Mouse (Mus musculus) myocyte (in vitro differentiated cells): ENCODE results near the gene G6pc. TPM values are rescaled to one million over a fixed set of nuclear protein-coding genes. Genes with fewer than 3 reads are reported as not detected.
"Not testable (repeated sequence)": the region's sequence is repeated elsewhere in the genome, so short reads cannot be mapped to it uniquely, and the experiment has no call there.

Source experiments
- H3K27me3 ChIP-seq: one replicate; pipeline ENCODE4 v1.6.1; 2011; ENCODE audit not compliant: control insufficient read depth, insufficient read depth, insufficient read length
- H3K36me3 ChIP-seq: one replicate; pipeline ENCODE4 v1.6.1; 2011; ENCODE audit not compliant: control insufficient read depth, insufficient read depth
- H3K4me2 ChIP-seq: one replicate; pipeline ENCODE4 v1.6.1; 2011; ENCODE audit warnings: low read depth, control low read depth
- H3K4me3 ChIP-seq: one replicate; pipeline ENCODE4 v1.5.1; 2011; ENCODE audit warnings: mild to moderate bottlenecking, control low read depth, moderate library complexity
- H3K79me2 ChIP-seq: one replicate; pipeline ENCODE4 v1.6.1; 2011; ENCODE audit not compliant: control insufficient read depth, insufficient read depth
- H3ac ChIP-seq: one replicate; pipeline ENCODE4 v1.6.1; 2011; ENCODE audit not compliant: control insufficient read depth, insufficient read length
- CEBPB ChIP-seq: IDR thresholded peaks from 2 replicates; pipeline ENCODE4 v1.6.1; 2011; ENCODE audit warnings: mild to moderate bottlenecking, moderate library complexity; ENCODE audit not compliant: poor library complexity, insufficient read depth, severe bottlenecking
- E2F4 ChIP-seq: IDR thresholded peaks from one replicate; pipeline ENCODE4 v1.6.1; 2011; ENCODE audit warnings: mild to moderate bottlenecking, control low read depth, moderate library complexity; ENCODE audit not compliant: insufficient read depth
- MAX ChIP-seq: IDR thresholded peaks from one replicate; pipeline ENCODE4 v1.6.1; 2011; ENCODE audit warnings: low read depth, mild to moderate bottlenecking, control low read depth
- MYOD1 ChIP-seq, 3 experiments: IDR thresholded peaks; one replicate each; pipeline ENCODE4 v1.6.1; 2011; ENCODE audit warnings: control low read depth in 2 of 3, low read depth in 2 of 3, mild to moderate bottlenecking in 2 of 3, moderate library complexity in 1 of 3; ENCODE audit not compliant: insufficient read length in 2 of 3, control insufficient read depth in 1 of 3
- MYOG ChIP-seq, 3 experiments: IDR thresholded peaks; one replicate each; pipeline ENCODE4 v1.6.1; 2011; ENCODE audit warnings: control low read depth in 2 of 3, low read depth in 2 of 3, mild to moderate bottlenecking in 2 of 3; ENCODE audit not compliant: insufficient read length in 2 of 3, control insufficient read depth in 1 of 3, insufficient read depth in 1 of 3
- POLR2A ChIP-seq: IDR thresholded peaks from one replicate; pipeline ENCODE4 v1.6.1; 2011; ENCODE audit warnings: low read depth, mild to moderate bottlenecking, control low read depth, moderate library complexity; ENCODE audit not compliant: insufficient read length
- POLR2AphosphoS2 ChIP-seq: IDR thresholded peaks from one replicate; pipeline ENCODE4 v1.6.1; 2011; ENCODE audit warnings: low read depth, control low read depth; ENCODE audit not compliant: insufficient read length
- REST ChIP-seq: IDR thresholded peaks from one replicate; pipeline ENCODE4 v1.6.1; 2011; ENCODE audit warnings: mild to moderate bottlenecking, control low read depth, moderate library complexity; ENCODE audit not compliant: insufficient read depth, insufficient read length
- SRF ChIP-seq: IDR thresholded peaks from one replicate; pipeline ENCODE4 v1.6.1; 2011; ENCODE audit warnings: low read depth; ENCODE audit not compliant: control insufficient read depth, insufficient read length
- TCF12 ChIP-seq: IDR thresholded peaks from one replicate; pipeline ENCODE4 v1.6.1; 2011; ENCODE audit warnings: mild to moderate bottlenecking, control low read depth; ENCODE audit not compliant: poor library complexity, insufficient read depth, severe bottlenecking
- TCF3 ChIP-seq: IDR thresholded peaks from one replicate; pipeline ENCODE4 v1.6.1; 2011; ENCODE audit warnings: low read depth, control low read depth; ENCODE audit not compliant: insufficient read length
- USF1 ChIP-seq: IDR thresholded peaks from one replicate; pipeline ENCODE4 v1.6.1; 2011; ENCODE audit warnings: low read depth, mild to moderate bottlenecking, control low read depth, moderate library complexity
- polyA plus RNA-seq: library from polyadenylated mRNA; unstranded; fragments of >200 nt; fragmentation: generic; extraction: Trizol; gene quantifications from one replicate; pipeline ENCODE4 v1.2.1, GENCODE M21; 2012; ENCODE audit warnings: missing spikeins

G6pc gene
- polyA plus RNA-seq, 1 experiment: not detected

GRCm38 (mm10) chr11:101364531-101364931 is 2.8 kb upstream of the G6pc start:
- TF ChIP-seq REST (no peak), E2F4 (no peak), USF1 (no peak), TCF3 (no peak), TCF12 (no peak), CEBPB (no peak), MYOD1 (IDR thresholded peaks at IDR 0.05; ENCODE audit: control insufficient read depth in 1 of 3, insufficient read length in 2 of 3, low read depth in 2 of 3) (no peak), MAX (no peak), SRF (no peak), POLR2AphosphoS2 (no peak), MYOG (IDR thresholded peaks at IDR 0.05; ENCODE audit: control insufficient read depth in 1 of 3, insufficient read depth in 1 of 3, insufficient read length in 2 of 3, low read depth in 2 of 3) (no peak), POLR2A (no peak)
- Histone ChIP-seq H3K79me2 (no peaks in the 10 kb centered on the region), H3K36me3 (no peaks in the 10 kb centered on the region), H3K27me3 (peaks cover 32% of the 10 kb centered on the region), H3ac (no peak overlapping the region), H3K4me3 (no peak overlapping the region), H3K4me2 (no peak overlapping the region)

GRCm38 (mm10) chr11:101370141-101370540 is 2.8 kb downstream of the G6pc start:
- Histone ChIP-seq H3K4me2 (no peak overlapping the region), H3K79me2 (no peaks in the 10 kb centered on the region), H3K27me3 (peaks cover 47% of the 10 kb centered on the region), H3ac (no peak overlapping the region), H3K4me3 (no peak overlapping the region), H3K36me3 (no peaks in the 10 kb centered on the region)
- no peak for TF ChIP-seq MAX
- no peak for TF ChIP-seq REST
- no peak for TF ChIP-seq MYOG (IDR thresholded peaks at IDR 0.05; ENCODE audit: control insufficient read depth in 1 of 3, insufficient read depth in 1 of 3, insufficient read length in 2 of 3, low read depth in 2 of 3)
- TF ChIP-seq E2F4: no peak
- no peak for TF ChIP-seq TCF12
- no peak for TF ChIP-seq MYOD1 (IDR thresholded peaks at IDR 0.05; ENCODE audit: control insufficient read depth in 1 of 3, insufficient read length in 2 of 3, low read depth in 2 of 3)
- no peak for TF ChIP-seq POLR2AphosphoS2
- no peak for TF ChIP-seq TCF3
- TF ChIP-seq CEBPB: no peak
- no peak for TF ChIP-seq POLR2A

- H3K27me3 ChIP-seq: peaks cover 51% of the 10 kb centered on the region
- H3K4me3 ChIP-seq: no peak overlapping the region
- no peaks in the 10 kb centered on the region for H3K36me3 ChIP-seq
- no peak overlapping the region for H3K4me2 ChIP-seq
- no peak for TF ChIP-seq TCF3
- TF ChIP-seq E2F4: no peak
- TF ChIP-seq TCF12: no peak
- no peak for TF ChIP-seq REST
- TF ChIP-seq MYOD1 (IDR thresholded peaks at IDR 0.05; ENCODE audit: control insufficient read depth in 1 of 3, insufficient read length in 2 of 3, low read depth in 2 of 3): no peak
- no peak for TF ChIP-seq MAX
- no peaks in the 10 kb centered on the region for H3K79me2 ChIP-seq
- no peak overlapping the region for H3ac ChIP-seq
Observed at GRCm38 (mm10) chr11:101374421-101374938, 7.1 kb downstream of the G6pc start.

GRCm38 (mm10) chr11:101378196-101378595 is 10.8 kb downstream of the G6pc start:
- H3K27me3 ChIP-seq: peaks cover 43% of the 10 kb centered on the region
- not testable (repeated sequence) for H3K4me3 ChIP-seq, H3K4me2 ChIP-seq, H3K79me2 ChIP-seq, H3ac ChIP-seq, H3K36me3 ChIP-seq

- Histone ChIP-seq H3K79me2 (no peaks in the 10 kb centered on the region), H3K4me2 (no peak overlapping the region), H3K27me3 (peaks cover 37% of the 10 kb centered on the region), H3ac (no peak overlapping the region), H3K4me3 (no peak overlapping the region), H3K36me3 (no peaks in the 10 kb centered on the region)
- no peak for TF ChIP-seq SRF
- no peak for TF ChIP-seq POLR2A
- no peak for TF ChIP-seq MYOD1 (IDR thresholded peaks at IDR 0.05; ENCODE audit: control insufficient read depth in 1 of 3, insufficient read length in 2 of 3, low read depth in 2 of 3)
- no peak for TF ChIP-seq TCF12
Observed at GRCm38 (mm10) chr11:101378926-101379325, 11.6 kb downstream of the G6pc start.

- Histone ChIP-seq H3K79me2 (no peaks in the 10 kb centered on the region), H3ac (no peak overlapping the region), H3K27me3 (peaks cover 18% of the 10 kb centered on the region), H3K36me3 (no peaks in the 10 kb centered on the region), H3K4me3 (no peak overlapping the region), H3K4me2 (no peak overlapping the region)
- TF ChIP-seq CEBPB: no peak
Observed at GRCm38 (mm10) chr11:101381817-101382216, 14.5 kb downstream of the G6pc start.
